Mouse (Mus musculus): ENCODE measurements around the gene Ccdc9b. TPM values are rescaled to one million over a fixed set of nuclear protein-coding genes. Genes with fewer than 3 reads are reported as not detected.
A peak's percentile ranks its signal among the peaks of the same experiment; 100 is the strongest.

Gene Ccdc9b
- total RNA-seq, 2 experiments from 2014 or later, result 3.1 to 3.3 TPM

DNA sequence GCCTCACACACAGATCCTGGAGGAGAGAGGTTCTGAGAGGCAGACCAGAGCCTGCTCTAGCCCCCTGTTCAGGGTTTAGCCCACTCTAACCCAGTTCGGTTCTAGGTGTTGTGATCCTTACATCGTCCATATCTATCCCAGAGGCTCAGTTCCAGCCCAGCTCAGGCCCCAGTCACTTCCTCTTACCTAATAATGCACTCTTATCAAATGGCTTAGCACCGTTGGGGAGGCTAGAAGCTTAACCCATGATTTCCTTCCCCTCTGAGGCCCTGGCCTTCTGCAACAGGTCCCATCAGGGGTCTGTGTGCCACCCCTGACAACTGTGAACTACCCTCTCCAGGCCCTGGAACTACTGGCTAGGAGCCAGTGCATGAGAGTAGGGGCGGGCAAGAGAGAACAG lies 33.3 kb downstream of the Ccdc9b start:
- intact Hi-C loops (cut with DNase I), result no loop called here
- no peak for DNase-seq (ENCODE audit: low spot score in 2 of 2)

DNA sequence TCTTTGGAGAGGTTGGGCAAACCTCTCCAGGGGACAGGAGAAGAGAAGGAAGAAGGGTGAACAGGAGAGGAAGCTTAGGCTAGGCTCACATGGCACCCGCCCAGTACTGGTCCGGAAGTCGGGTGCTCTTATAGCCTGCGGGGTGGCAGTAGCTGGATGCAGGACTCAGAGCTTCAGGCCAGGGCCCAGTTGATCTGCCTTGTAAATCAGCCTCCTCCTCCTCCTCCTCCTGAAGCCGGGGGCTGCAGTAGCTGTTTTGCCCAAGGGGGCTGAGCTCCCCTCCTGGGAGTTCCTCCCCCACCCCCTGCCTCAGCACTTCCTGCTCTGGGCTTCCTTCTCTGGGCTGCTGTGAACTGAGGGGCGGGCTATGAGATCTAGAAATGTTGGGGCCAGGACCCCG lies 34.1 kb downstream of the Ccdc9b start, which contains the start of gene Plcb2:
Plcb2 (minus strand) TSS at position 102 of the 400 bp plus-strand sequence.
- intact Hi-C loops (cut with DNase I), result no loop called here

GRCm38 (mm10) chr2:118727911-118728310 lies 34.5 kb downstream of the Ccdc9b start:
- DNase-seq (ENCODE audit: low spot score in 2 of 2), result no peak
- intact Hi-C loops (cut with DNase I), result no loop called here

More for the DNA sequence above, 34.1 kb downstream of the Ccdc9b start, which contains the start of gene Plcb2:
- no peak for DNase-seq (ENCODE audit: low spot score in 2 of 2)

DNA sequence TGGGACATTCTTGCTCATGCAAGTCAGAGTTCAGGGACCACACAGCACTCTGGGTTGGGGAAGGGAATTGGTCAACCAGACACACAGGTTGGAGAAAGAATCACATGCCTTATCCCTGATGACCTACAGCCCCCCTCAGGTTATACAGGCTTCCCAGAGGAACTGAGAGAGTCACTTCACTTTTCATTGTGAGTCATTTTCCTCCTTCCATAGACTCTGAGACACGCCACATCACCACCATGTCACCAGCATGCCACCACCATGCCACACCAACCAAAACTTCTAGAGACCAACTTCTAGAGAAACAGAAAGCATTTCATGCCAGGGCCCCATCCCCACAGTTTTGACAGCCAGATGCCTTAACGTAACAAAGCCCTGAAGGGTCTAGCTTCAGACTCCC lies 35.6 kb downstream of the Ccdc9b start:
- intact Hi-C loops (cut with DNase I), result no loop called here
- DNase-seq (ENCODE audit: low spot score in 2 of 2), result no peak

DNA sequence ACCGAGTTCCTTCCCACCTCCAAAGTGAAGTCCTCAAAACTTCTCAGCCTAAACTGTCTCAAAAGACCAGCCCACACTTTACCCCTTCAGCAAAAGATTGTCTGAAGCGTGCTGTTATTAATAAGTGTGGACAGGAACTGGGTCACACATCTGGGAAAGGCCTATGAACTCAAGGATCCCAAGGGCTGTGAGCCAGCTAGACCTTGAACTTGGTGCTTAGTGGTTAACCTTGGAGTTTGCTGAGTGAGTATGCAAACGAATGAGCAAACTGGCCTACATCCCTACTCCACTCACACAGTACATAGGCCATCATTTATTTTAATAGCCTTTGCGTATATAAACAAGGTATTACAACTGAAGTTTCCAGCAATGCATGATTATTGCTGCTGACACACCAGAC lies 37.0 kb downstream of the Ccdc9b start:
- no peak for DNase-seq (ENCODE audit: low spot score in 2 of 2)
- intact Hi-C loops (cut with DNase I), result no loop called here

DNA sequence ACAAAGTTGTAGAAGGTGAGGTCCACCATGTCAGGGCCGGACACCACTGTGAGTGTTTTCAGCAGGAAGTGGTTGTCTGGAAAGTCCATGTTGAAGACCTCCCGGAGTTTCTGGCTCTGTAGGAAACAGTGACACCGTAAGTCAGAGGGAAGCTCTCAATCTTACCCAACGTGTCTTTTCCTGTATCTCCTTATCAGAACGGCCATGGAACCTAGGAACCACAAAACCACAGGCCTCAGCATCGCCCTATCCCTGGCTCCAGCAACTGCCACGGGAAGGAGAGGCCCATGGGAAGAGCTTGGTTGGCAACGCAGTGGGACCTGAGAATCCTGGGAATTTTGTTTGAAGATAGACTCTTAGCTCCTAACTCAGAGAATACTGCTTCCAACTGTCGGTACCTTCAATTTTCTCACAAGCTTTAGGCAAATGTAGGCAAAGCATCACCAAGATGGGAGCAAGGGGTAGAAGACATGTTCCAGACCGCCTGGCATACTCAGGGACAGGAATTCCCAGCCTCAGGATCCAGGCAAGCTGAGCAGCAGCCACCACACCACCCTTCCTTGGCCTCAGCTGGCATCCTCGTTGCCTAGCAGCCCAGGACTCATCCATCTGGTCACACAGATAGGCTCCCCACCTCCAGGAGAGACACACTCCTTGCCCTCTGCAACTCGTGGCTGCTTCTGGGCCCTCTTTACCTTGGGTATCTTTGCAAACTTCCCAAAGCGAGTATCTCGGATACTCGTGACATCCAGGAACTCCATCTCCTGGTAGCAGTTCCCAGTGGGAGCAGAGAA lies 38.6 kb downstream of the Ccdc9b start:
- intact Hi-C loops (cut with DNase I), result no loop called here
- DNase-seq (ENCODE audit: low spot score in 2 of 2), result no peak

GRCm38 (mm10) chr2:118716677-118717076 lies 45.8 kb downstream of the Ccdc9b start:
- intact Hi-C loops (cut with DNase I), result no loop called here
- DNase-seq (ENCODE audit: low spot score in 2 of 2), result no peak

DNA sequence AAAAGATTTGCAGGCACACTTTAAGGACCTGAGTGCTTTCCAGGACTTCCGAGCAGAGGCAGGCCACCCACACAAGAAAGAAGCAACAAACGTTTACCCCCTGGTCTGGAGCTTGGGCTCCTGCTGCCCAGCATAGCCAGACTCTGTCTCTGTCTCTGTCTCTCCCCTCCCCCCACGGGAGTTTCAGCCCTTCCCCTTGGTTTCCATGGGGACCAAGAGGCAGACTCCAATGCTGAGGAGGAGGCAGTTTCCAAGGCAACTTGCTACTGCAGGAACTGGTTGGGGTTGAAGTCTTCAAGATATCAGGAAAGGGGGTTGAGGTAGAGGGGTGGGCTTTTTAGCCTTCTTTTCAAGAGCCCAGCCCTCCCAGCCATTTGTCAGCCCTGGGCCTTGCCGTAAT lies 48.2 kb downstream of the Ccdc9b start:
- peak; percentile 81 to 90 for DNase-seq (ENCODE audit: low spot score in 2 of 2)
- intact Hi-C loops (cut with DNase I), result no loop called here

DNA sequence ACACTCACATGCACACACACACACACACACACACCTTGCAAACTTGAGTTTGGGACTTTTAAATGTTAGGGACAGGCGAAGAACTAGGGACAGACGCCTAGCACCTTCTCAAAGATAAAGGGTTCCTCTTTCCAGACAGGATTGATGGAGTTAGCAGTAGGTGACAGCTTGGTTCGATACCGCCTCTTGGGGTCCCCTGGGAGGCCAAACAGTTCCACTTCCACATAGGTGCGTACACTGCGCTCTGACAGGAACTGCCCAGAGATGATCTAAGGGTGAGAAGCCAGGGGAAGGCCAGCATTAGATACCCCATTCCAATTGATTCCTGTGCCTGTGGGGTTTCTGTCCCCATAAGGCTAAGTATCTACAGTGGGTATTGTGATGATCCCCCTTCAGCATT lies 48.8 kb downstream of the Ccdc9b start:
- intact Hi-C loops (cut with DNase I), result no loop called here
- DNase-seq (ENCODE audit: low spot score in 2 of 2), result no peak

- intact Hi-C loops (cut with DNase I), result no loop called here
- peak; percentile 67 to 68 for DNase-seq (ENCODE audit: low spot score in 2 of 2)
These were observed 51.4 kb downstream of the Ccdc9b start for GRCm38 (mm10) chr2:118711038-118711494.

- no peak for DNase-seq (ENCODE audit: low spot score in 2 of 2)
- intact Hi-C loops (cut with DNase I), result no loop called here
These were observed 52.7 kb downstream of the Ccdc9b start for GRCm38 (mm10) chr2:118709655-118710221.

- intact Hi-C loops (cut with DNase I), result no loop called here
- no peak for DNase-seq (ENCODE audit: low spot score in 2 of 2)
These were observed 54.0 kb downstream of the Ccdc9b start for GRCm38 (mm10) chr2:118708472-118708871.

DNA sequence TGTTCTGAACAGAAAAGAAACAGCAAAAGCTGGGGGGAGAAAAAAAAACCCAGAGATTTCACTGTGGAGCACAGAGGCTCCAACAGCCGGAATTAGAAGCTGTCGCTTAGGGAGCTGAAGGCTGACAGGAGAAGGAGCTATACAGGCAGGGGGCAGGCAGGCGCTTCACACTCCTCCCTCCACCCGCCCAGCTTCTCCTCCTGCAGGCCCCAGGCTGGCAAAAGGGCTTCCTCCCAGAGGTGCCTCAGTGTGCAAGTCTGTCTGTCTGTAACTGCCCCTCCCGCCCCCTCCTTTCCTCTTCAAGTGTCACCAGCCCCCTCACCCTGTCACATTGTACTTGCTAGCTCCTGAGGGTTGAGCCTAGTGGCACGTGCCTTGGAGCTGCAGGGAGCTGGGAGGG lies 56.0 kb downstream of the Ccdc9b start:
- intact Hi-C loops (cut with DNase I), result no loop called here
- DNase-seq (ENCODE audit: low spot score in 2 of 2), result peak; percentile 55 to 68

Other genes with a start within 250 kb of the Ccdc9b start
- gene Bmf, start 213.0 kb downstream of the Ccdc9b start, total RNA-seq (2021), result 1 to 10 TPM; 3.8 to 4.4 TPM
- gene Bub1b, start 164.4 kb downstream of the Ccdc9b start, total RNA-seq (2021), result 1 to 10 TPM; 1.5 to 1.9 TPM
- gene Pak6, start 99.4 kb downstream of the Ccdc9b start, total RNA-seq (2021), result 100 to 1,000 TPM; 117 to 122 TPM
- gene Ankrd63, start 58.7 kb downstream of the Ccdc9b start, total RNA-seq (2021), result 10 to 100 TPM; 15.7 to 17.3 TPM
- gene Plcb2, start 34.2 kb downstream of the Ccdc9b start, total RNA-seq (2021), result 1 to 10 TPM; 2.4 to 2.8 TPM
- 10 to 100 TPM; 30.8 to 33.4 TPM for gene Inafm2, start 16.9 kb downstream of the Ccdc9b start, total RNA-seq (2021)
- not detected for gene Phgr1, start 10.1 kb upstream of the Ccdc9b start, total RNA-seq (2021)
- gene Disp2, start 17.1 kb upstream of the Ccdc9b start, total RNA-seq (2021), result 100 to 1,000 TPM; 196 to 205 TPM
- gene Knstrn, start 51.3 kb upstream of the Ccdc9b start, total RNA-seq (2021), result 1 to 10 TPM; 2.5 to 2.6 TPM
- gene Ivd, start 99.3 kb upstream of the Ccdc9b start, total RNA-seq (2021), result 10 to 100 TPM; 68.4 to 69.9 TPM
- 10 to 100 TPM; 35.8 to 37.5 TPM for gene Bahd1, start 137.7 kb upstream of the Ccdc9b start, total RNA-seq (2021)
- gene Chst14, start 163.8 kb upstream of the Ccdc9b start, total RNA-seq (2021), result 1 to 10 TPM; 2.3 to 2.4 TPM

Data from left cerebral cortex, postnatal 14 days (tissue).